Mouse (Mus musculus): ENCODE data around the gene Hes6. TPM values are rescaled to one million over a fixed set of nuclear protein-coding genes. Genes with fewer than 3 reads are reported as not detected.

Gene Hes6
- polyA plus RNA-seq, 1 experiment from 2014 or later: 10.1 TPM

DNA sequence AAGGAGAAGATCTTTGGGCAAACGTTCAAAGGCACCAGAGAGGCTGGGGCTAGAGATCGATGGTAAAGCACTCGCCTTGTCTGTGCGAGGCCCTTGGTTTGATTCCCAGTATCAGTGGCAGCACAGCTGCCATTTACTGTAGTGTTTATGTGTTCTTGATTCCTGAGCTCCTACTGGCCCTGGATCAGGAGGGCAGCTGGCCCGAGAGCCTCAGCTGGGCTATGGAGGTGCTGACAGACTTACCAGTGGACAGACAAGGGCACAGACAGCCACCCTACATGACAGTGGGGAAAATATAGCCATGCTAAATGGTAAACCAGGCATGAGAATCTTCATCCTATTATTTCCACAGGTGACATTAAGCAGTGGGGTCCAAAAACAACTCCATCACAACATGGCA is 37.0 kb upstream of the Hes6 start:
- WGBS (ENCODE audit: missing documents): 93% methylated on average over 5 of the region's 5 CpGs

GRCm38 (mm10) chr1:91448688-91449087 is 34.9 kb upstream of the Hes6 start:
- no peak overlapping the region for H3K27ac ChIP-seq
- H3K79me2 ChIP-seq (ENCODE audit: inconsistent target): no peaks in the 10 kb centered on the region
- H3K4me3 ChIP-seq (ENCODE audit: inconsistent target): no peak overlapping the region
- 94% methylated on average over 10 of the region's 10 CpGs for WGBS (ENCODE audit: missing documents)
- H3K36me3 ChIP-seq (ENCODE audit: inconsistent target): no peaks in the 10 kb centered on the region

More for the DNA sequence above, 37.0 kb upstream of the Hes6 start:
- no peak overlapping the region for H3K4me3 ChIP-seq (ENCODE audit: inconsistent target)
- no peaks in the 10 kb centered on the region for H3K36me3 ChIP-seq (ENCODE audit: inconsistent target)
- H3K79me2 ChIP-seq (ENCODE audit: inconsistent target): no peaks in the 10 kb centered on the region
- H3K27ac ChIP-seq: no peak overlapping the region

- no peak overlapping the region for H3K4me3 ChIP-seq (ENCODE audit: inconsistent target)
- H3K27ac ChIP-seq: no peak overlapping the region
- H3K79me2 ChIP-seq (ENCODE audit: inconsistent target): no peaks in the 10 kb centered on the region
- no peaks in the 10 kb centered on the region for H3K36me3 ChIP-seq (ENCODE audit: inconsistent target)
- WGBS (ENCODE audit: missing documents): 97% methylated on average over 4 of the region's 4 CpGs
Observed at GRCm38 (mm10) chr1:91446511-91446910, 32.7 kb upstream of the Hes6 start.

DNA sequence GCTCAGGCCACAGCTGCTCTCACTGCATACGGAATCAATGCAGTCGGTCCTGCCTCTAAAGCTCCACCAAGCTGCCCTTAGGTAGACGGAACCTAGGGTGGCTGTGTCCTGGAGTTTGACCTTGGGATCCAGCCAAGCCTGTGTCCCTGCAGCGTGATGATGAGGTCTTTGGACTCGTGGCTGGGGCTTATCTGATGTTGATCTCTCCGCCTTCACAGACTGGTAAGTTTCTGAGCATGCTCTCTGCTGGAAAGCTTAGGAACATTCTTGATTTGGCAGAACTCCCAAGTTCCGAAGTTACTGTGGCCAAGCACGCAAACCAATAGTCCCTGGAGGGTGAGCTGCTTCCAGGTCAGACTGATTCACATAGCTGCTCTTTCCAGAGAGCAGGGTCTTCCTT is 32.2 kb upstream of the Hes6 start:
- Histone ChIP-seq H3K27ac (no peak overlapping the region), H3K36me3 (ENCODE audit: inconsistent target) (no peaks in the 10 kb centered on the region), H3K79me2 (ENCODE audit: inconsistent target) (no peaks in the 10 kb centered on the region), H3K4me3 (ENCODE audit: inconsistent target) (no peak overlapping the region)
- 85% methylated on average over 8 of the region's 8 CpGs for WGBS (ENCODE audit: missing documents)

DNA sequence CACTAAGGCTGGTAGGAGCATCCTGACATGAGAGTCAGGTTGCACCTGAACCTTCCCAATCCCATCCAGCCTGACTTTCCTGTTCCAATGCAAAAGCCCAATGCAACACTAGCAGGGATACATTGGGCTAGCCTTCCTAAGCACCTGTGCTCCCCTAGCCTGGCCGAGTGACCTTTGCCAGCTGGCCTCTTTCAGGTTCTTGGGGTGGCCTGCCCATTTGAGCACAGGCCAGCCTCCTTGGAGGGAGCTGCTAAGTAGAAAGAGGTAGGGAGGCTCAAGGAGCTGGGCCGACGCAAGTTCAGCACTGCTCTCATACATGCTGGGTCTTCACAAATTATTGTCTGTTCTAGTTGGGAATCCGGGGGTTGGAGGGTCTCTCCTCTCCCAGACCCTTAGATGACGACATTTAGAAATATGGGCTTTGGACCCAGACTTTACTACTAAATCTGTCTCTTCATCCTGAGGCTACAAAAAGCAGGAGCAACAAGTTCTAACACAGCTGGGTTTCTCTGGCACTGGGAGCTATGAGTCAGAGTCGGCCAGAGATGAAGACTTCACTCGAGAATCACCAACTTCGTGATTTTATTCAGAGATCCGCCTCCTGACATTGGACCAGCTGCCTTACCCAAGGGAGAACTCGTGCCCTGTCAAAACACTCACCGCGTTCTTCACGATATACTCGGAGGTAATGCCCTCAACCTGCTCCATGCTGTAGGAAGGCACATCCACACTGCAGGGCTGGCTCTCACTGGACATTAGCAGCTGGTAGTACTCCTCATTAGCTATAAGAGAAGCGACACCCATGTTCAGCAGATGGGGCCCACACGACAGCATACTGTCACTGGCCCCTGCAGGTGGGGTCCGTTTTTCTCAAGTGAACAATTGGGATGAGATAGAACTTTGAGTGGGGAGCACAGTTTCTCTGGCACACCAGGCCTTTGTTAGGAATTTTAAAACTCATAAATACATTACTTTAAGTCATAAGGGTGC is 31.3 kb upstream of the Hes6 start:
- WGBS (ENCODE audit: missing documents): 95% methylated on average over 17 of the region's 17 CpGs
- Histone ChIP-seq H3K36me3 (ENCODE audit: inconsistent target) (no peaks in the 10 kb centered on the region), H3K27ac (no peak overlapping the region), H3K4me3 (ENCODE audit: inconsistent target) (no peak overlapping the region), H3K79me2 (ENCODE audit: inconsistent target) (no peaks in the 10 kb centered on the region)

DNA sequence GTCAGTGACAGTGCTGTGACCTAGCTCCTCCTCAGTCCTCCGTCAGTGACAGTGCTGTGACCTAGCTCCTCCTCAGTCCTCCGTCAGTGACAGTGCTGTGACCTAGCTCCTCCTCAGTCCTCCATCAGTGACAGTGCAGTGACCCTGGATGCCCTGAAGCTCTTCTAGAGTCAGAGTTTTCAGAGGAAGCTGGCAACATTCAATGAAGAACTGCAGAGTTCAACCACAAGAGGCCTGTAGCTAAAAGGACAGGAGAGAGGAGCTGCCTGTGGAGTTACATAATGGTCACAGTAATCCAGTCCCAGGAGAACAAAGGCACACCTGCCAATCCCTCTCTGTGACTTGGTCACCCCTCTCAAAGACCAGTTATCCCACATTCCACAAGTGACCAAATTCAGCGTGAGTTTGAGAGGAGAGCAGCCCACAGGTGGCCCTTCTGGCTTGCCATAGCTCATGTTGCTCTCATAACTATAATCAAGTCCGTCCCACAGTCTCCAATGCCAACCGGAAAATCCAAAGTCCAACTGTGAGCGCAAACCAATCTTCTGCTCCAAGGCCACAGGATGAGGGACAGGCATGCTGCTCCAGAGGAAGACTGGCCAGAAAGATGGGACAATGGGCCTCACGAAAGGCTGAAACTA is 28.6 kb upstream of the Hes6 start:
- Histone ChIP-seq H3K36me3 (ENCODE audit: inconsistent target) (no peaks in the 10 kb centered on the region), H3K4me3 (ENCODE audit: inconsistent target) (no peak overlapping the region), H3K27ac (no peak overlapping the region)

GRCm38 (mm10) chr1:91441855-91442254 is 28.0 kb upstream of the Hes6 start:
- Histone ChIP-seq H3K79me2 (ENCODE audit: inconsistent target) (no peaks in the 10 kb centered on the region), H3K36me3 (ENCODE audit: inconsistent target) (no peaks in the 10 kb centered on the region), H3K4me3 (ENCODE audit: inconsistent target) (no peak overlapping the region), H3K27ac (no peak overlapping the region)
- WGBS (ENCODE audit: missing documents): 92% methylated on average over 2 of the region's 3 CpGs

More for the DNA sequence above, 28.6 kb upstream of the Hes6 start:
- WGBS (ENCODE audit: missing documents): 100% methylated on average over 5 of the region's 7 CpGs
- no peaks in the 10 kb centered on the region for H3K79me2 ChIP-seq (ENCODE audit: inconsistent target)

DNA sequence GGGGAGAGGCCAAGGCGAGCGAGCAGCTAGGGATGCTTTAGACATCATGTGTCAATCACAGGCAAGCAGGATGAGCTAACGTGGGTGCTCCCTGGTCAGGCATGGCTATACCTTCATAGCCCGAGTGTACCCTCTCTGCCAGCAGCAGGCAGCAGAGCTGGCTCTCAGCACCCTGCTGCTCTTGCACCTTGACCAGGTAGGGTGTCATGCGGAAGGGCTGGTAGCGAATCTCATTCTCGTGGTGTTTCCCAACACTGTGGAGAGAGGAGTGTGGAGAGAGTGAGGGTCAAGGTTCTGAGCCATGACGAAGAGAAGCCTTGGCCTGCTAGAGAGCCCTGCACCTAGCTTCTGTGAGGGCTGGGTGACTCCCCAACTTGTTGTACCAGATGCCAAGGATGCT is 25.9 kb upstream of the Hes6 start:
- 95% methylated on average over 8 of the region's 8 CpGs for WGBS (ENCODE audit: missing documents)
- no peak overlapping the region for H3K4me3 ChIP-seq (ENCODE audit: inconsistent target)
- no peak overlapping the region for H3K27ac ChIP-seq
- H3K79me2 ChIP-seq (ENCODE audit: inconsistent target): no peaks in the 10 kb centered on the region
- no peaks in the 10 kb centered on the region for H3K36me3 ChIP-seq (ENCODE audit: inconsistent target)

GRCm38 (mm10) chr1:91437573-91437972 is 23.7 kb upstream of the Hes6 start:
- no peaks in the 10 kb centered on the region for H3K36me3 ChIP-seq (ENCODE audit: inconsistent target)
- no peak overlapping the region for H3K27ac ChIP-seq
- H3K4me3 ChIP-seq (ENCODE audit: inconsistent target): no peak overlapping the region
- H3K79me2 ChIP-seq (ENCODE audit: inconsistent target): no peaks in the 10 kb centered on the region
- 69% methylated on average over 7 of the region's 7 CpGs for WGBS (ENCODE audit: missing documents)

- WGBS (ENCODE audit: missing documents): 94% methylated on average over 3 of the region's 3 CpGs
Observed at GRCm38 (mm10) chr1:91437083-91437400, 23.2 kb upstream of the Hes6 start.

GRCm38 (mm10) chr1:91436380-91437082 is 22.7 kb upstream of the Hes6 start:
- no peak overlapping the region for H3K4me3 ChIP-seq (ENCODE audit: inconsistent target)
- H3K27ac ChIP-seq: no peak overlapping the region
- no peaks in the 10 kb centered on the region for H3K79me2 ChIP-seq (ENCODE audit: inconsistent target)
- H3K36me3 ChIP-seq (ENCODE audit: inconsistent target): no peaks in the 10 kb centered on the region
- WGBS (ENCODE audit: missing documents): 61% methylated on average over 6 of the region's 6 CpGs

More at GRCm38 (mm10) chr1:91437083-91437400, 23.2 kb upstream of the Hes6 start:
- Histone ChIP-seq H3K36me3 (ENCODE audit: inconsistent target) (no peaks in the 10 kb centered on the region), H3K4me3 (ENCODE audit: inconsistent target) (no peak overlapping the region), H3K27ac (no peak overlapping the region), H3K79me2 (ENCODE audit: inconsistent target) (no peaks in the 10 kb centered on the region)

DNA sequence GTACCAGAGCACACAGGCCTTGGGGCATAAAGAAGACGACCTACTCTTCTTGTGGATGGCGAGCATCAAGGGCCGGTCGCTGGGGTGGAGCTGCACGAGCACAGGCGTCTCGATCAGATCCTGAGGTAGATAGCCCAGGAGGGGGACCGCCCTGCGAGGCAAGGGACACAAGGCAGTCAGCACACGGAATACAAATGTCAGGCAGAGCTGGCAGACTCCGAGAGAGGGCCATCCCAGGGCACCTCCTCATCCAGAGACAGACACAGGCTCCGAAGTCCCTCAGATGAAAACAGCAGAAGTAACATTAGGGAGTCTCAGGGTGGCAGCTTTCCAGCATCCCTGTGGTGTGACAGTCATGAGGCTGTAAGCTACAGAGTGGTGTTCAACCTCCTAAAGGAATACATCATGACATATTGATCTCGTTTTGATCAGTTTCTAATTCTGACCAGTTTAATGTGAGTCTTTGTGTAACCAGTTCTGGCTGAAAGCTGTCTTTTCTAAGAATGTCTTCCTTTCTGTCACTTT is 21.8 kb upstream of the Hes6 start:
- no peaks in the 10 kb centered on the region for H3K36me3 ChIP-seq (ENCODE audit: inconsistent target)
- no peak overlapping the region for H3K4me3 ChIP-seq (ENCODE audit: inconsistent target)
- H3K79me2 ChIP-seq (ENCODE audit: inconsistent target): no peaks in the 10 kb centered on the region
- 96% methylated on average over 9 of the region's 13 CpGs for WGBS (ENCODE audit: missing documents)
- H3K27ac ChIP-seq: no peak overlapping the region

DNA sequence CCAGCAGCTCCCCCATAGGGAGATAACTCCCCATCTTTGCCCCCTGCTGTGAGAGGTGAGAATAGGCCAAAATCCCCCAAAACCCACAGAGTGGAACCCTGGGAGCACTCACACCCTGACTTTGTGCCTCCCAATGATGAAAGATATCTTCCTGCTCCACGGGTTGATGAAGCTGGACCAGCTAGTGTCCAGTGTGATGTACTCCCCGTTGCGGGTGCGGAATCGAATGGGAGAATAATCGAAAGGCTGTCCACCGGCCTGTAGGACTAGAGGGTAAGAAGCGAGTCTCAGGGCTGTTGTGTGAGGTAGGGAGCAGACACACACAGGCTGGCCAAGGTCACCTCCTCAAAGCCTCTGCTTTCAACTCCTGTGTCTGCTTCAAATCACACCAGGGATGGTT is 21.1 kb upstream of the Hes6 start:
- Histone ChIP-seq H3K27ac (no peak overlapping the region), H3K79me2 (ENCODE audit: inconsistent target) (no peaks in the 10 kb centered on the region), H3K4me3 (ENCODE audit: inconsistent target) (no peak overlapping the region), H3K36me3 (ENCODE audit: inconsistent target) (no peaks in the 10 kb centered on the region)
- WGBS (ENCODE audit: missing documents): 99% methylated on average over 8 of the region's 8 CpGs

- WGBS (ENCODE audit: missing documents): 93% methylated on average over 7 of the region's 7 CpGs
- H3K4me3 ChIP-seq (ENCODE audit: inconsistent target): no peak overlapping the region
- no peaks in the 10 kb centered on the region for H3K36me3 ChIP-seq (ENCODE audit: inconsistent target)
Observed at GRCm38 (mm10) chr1:91430761-91431160, 16.9 kb upstream of the Hes6 start.

More at GRCm38 (mm10) chr1:91430761-91431160, 16.9 kb upstream of the Hes6 start:
- Histone ChIP-seq H3K27ac (no peak overlapping the region), H3K79me2 (ENCODE audit: inconsistent target) (no peaks in the 10 kb centered on the region)
